Mouse (Mus musculus): ENCODE data around the gene Ezh2. TPM values are rescaled to one million over a fixed set of nuclear protein-coding genes. Genes with fewer than 3 reads are reported as not detected.

Gene Ezh2
- polyA plus RNA-seq, 1 experiment from 2014 or later: 37.2 TPM

- H3K4me3 ChIP-seq (ENCODE audit: low read depth, low read length): no peak overlapping the region
- TF ChIP-seq CTCF (IDR thresholded peaks at IDR 0.05; ENCODE audit: low read depth): no peak
- no peak for TF ChIP-seq EP300 (IDR thresholded peaks at IDR 0.05; ENCODE audit: low read depth)
- no peak overlapping the region for H3K27ac ChIP-seq (ENCODE audit: low read depth)
- H3K36me3 ChIP-seq (replicated peaks; ENCODE audit: insufficient read depth, low read length): peaks cover 52% of the 10 kb centered on the region
- no peak for DNase-seq
- no peaks in the 10 kb centered on the region for H3K27me3 ChIP-seq (ENCODE audit: insufficient read depth, low read length)
- H3K4me2 ChIP-seq (ENCODE audit: low read depth, low read length): no peak overlapping the region
- H3K4me1 ChIP-seq (ENCODE audit: insufficient read depth): peaks cover 6% of the 10 kb centered on the region; the same call in 1 of the 2 replicates
- H3K9ac ChIP-seq (replicated peaks): no peak overlapping the region
- no peaks in the 10 kb centered on the region for H3K9me3 ChIP-seq (ENCODE audit: low read length)
- no peak for ATAC-seq
Observed at GRCm38 (mm10) chr6:47560407-47560806, 34.7 kb downstream of the Ezh2 start.

- H3K27ac ChIP-seq (ENCODE audit: low read depth): no peak overlapping the region
- peaks cover 59% of the 10 kb centered on the region for H3K36me3 ChIP-seq (replicated peaks; ENCODE audit: insufficient read depth, low read length)
- H3K9ac ChIP-seq (replicated peaks): no peak overlapping the region
- H3K4me2 ChIP-seq (ENCODE audit: low read depth, low read length): no peak overlapping the region
- DNase-seq (no peak), ATAC-seq (no peak)
- no peaks in the 10 kb centered on the region for H3K9me3 ChIP-seq (ENCODE audit: low read length)
- 82% methylated on average over 2 of the region's 2 CpGs for WGBS (ENCODE audit: insufficient replicate concordance)
- no peaks in the 10 kb centered on the region for H3K27me3 ChIP-seq (ENCODE audit: insufficient read depth, low read length)
- peaks cover 3% of the 10 kb centered on the region; the same call in 1 of the 2 replicates for H3K4me1 ChIP-seq (ENCODE audit: insufficient read depth)
- H3K4me3 ChIP-seq (ENCODE audit: low read depth, low read length): no peak overlapping the region
- TF ChIP-seq CTCF (IDR thresholded peaks at IDR 0.05; ENCODE audit: low read depth) (no peak), EP300 (IDR thresholded peaks at IDR 0.05; ENCODE audit: low read depth) (no peak)
Observed at GRCm38 (mm10) chr6:47559287-47559686, 35.9 kb downstream of the Ezh2 start.

GRCm38 (mm10) chr6:47552280-47552679 is 42.9 kb downstream of the Ezh2 start:
- no peak overlapping the region for H3K27ac ChIP-seq (ENCODE audit: low read depth)
- H3K4me3 ChIP-seq (ENCODE audit: low read depth, low read length): no peak overlapping the region
- ATAC-seq (no peak), DNase-seq (no peak)
- H3K27me3 ChIP-seq (ENCODE audit: insufficient read depth, low read length): no peaks in the 10 kb centered on the region
- no peak overlapping the region for H3K4me2 ChIP-seq (ENCODE audit: low read depth, low read length)
- H3K9ac ChIP-seq (replicated peaks): no peak overlapping the region
- 57% methylated on average over 4 of the region's 4 CpGs for WGBS (ENCODE audit: insufficient replicate concordance)
- TF ChIP-seq EP300 (IDR thresholded peaks at IDR 0.05; ENCODE audit: low read depth) (no peak), CTCF (IDR thresholded peaks at IDR 0.05; ENCODE audit: low read depth) (no peak)
- H3K4me1 ChIP-seq (ENCODE audit: insufficient read depth): no peaks in the 10 kb centered on the region
- H3K36me3 ChIP-seq (replicated peaks; ENCODE audit: insufficient read depth, low read length): peaks cover 67% of the 10 kb centered on the region
- no peaks in the 10 kb centered on the region for H3K9me3 ChIP-seq (ENCODE audit: low read length)

- ATAC-seq: no peak
Observed at GRCm38 (mm10) chr6:47535333-47535732, 59.8 kb downstream of the Ezh2 start.

GRCm38 (mm10) chr6:47532547-47532946 is 62.6 kb downstream of the Ezh2 start:
- no peaks in the 10 kb centered on the region for H3K27me3 ChIP-seq (ENCODE audit: insufficient read depth, low read length)
- H3K4me1 ChIP-seq (ENCODE audit: insufficient read depth): no peaks in the 10 kb centered on the region
- no peak overlapping the region for H3K4me2 ChIP-seq (ENCODE audit: low read depth, low read length)
- H3K9me3 ChIP-seq (ENCODE audit: low read length): no peaks in the 10 kb centered on the region
- TF ChIP-seq CTCF (IDR thresholded peaks at IDR 0.05; ENCODE audit: low read depth) (no peak), EP300 (IDR thresholded peaks at IDR 0.05; ENCODE audit: low read depth) (no peak)
- no peak overlapping the region for H3K9ac ChIP-seq (replicated peaks)
- H3K36me3 ChIP-seq (replicated peaks; ENCODE audit: insufficient read depth, low read length): peaks cover 69% of the 10 kb centered on the region
- no peak overlapping the region for H3K27ac ChIP-seq (ENCODE audit: low read depth)
- 87% methylated on average over 1 of the region's 1 CpGs for WGBS (ENCODE audit: insufficient replicate concordance)
- ATAC-seq: no peak
- DNase-seq: no peak
- H3K4me3 ChIP-seq (ENCODE audit: low read depth, low read length): no peak overlapping the region

More at GRCm38 (mm10) chr6:47535333-47535732, 59.8 kb downstream of the Ezh2 start:
- Histone ChIP-seq H3K27me3 (ENCODE audit: insufficient read depth, low read length) (no peaks in the 10 kb centered on the region), H3K27ac (ENCODE audit: low read depth) (no peak overlapping the region), H3K36me3 (replicated peaks; ENCODE audit: insufficient read depth, low read length) (peaks cover 56% of the 10 kb centered on the region), H3K4me3 (ENCODE audit: low read depth, low read length) (no peak overlapping the region), H3K4me1 (ENCODE audit: insufficient read depth) (no peaks in the 10 kb centered on the region), H3K9ac (replicated peaks) (no peak overlapping the region), H3K9me3 (ENCODE audit: low read length) (no peaks in the 10 kb centered on the region), H3K4me2 (ENCODE audit: low read depth, low read length) (no peak overlapping the region)
- WGBS (ENCODE audit: insufficient replicate concordance): 88% methylated on average over 5 of the region's 5 CpGs
- no peak for DNase-seq
- no peak for TF ChIP-seq CTCF (IDR thresholded peaks at IDR 0.05; ENCODE audit: low read depth)
- TF ChIP-seq EP300 (IDR thresholded peaks at IDR 0.05; ENCODE audit: low read depth): no peak

GRCm38 (mm10) chr6:47527655-47528054 is 67.5 kb downstream of the Ezh2 start:
- peaks cover 83% of the 10 kb centered on the region for H3K36me3 ChIP-seq (replicated peaks; ENCODE audit: insufficient read depth, low read length)
- whole genome bisulfite sequencing (ENCODE audit: insufficient replicate concordance): 33% methylated on average over 1 of the region's 1 CpGs
- no peak overlapping the region for H3K4me2 ChIP-seq (ENCODE audit: low read depth, low read length)
- no peak overlapping the region for H3K4me3 ChIP-seq (ENCODE audit: low read depth, low read length)
- ATAC-seq: no peak
- no peak for DNase-seq
- no peaks in the 10 kb centered on the region for H3K9me3 ChIP-seq (ENCODE audit: low read length)
- TF ChIP-seq CTCF (IDR thresholded peaks at IDR 0.05; ENCODE audit: low read depth): no peak
- no peak for TF ChIP-seq EP300 (IDR thresholded peaks at IDR 0.05; ENCODE audit: low read depth)
- H3K27me3 ChIP-seq (ENCODE audit: insufficient read depth, low read length): no peaks in the 10 kb centered on the region
- H3K4me1 ChIP-seq (ENCODE audit: insufficient read depth): no peaks in the 10 kb centered on the region
- H3K9ac ChIP-seq (replicated peaks): no peak overlapping the region
- no peak overlapping the region for H3K27ac ChIP-seq (ENCODE audit: low read depth)

GRCm38 (mm10) chr6:47527129-47527528 is 68.0 kb downstream of the Ezh2 start:
- no peaks in the 10 kb centered on the region for H3K9me3 ChIP-seq (ENCODE audit: low read length)
- no peak overlapping the region for H3K4me2 ChIP-seq (ENCODE audit: low read depth, low read length)
- DNase-seq (no peak), ATAC-seq (no peak)
- no peak for TF ChIP-seq EP300 (IDR thresholded peaks at IDR 0.05; ENCODE audit: low read depth)
- TF ChIP-seq CTCF (IDR thresholded peaks at IDR 0.05; ENCODE audit: low read depth): no peak
- H3K36me3 ChIP-seq (replicated peaks; ENCODE audit: insufficient read depth, low read length): peaks cover 82% of the 10 kb centered on the region
- no peaks in the 10 kb centered on the region for H3K4me1 ChIP-seq (ENCODE audit: insufficient read depth)
- no peaks in the 10 kb centered on the region for H3K27me3 ChIP-seq (ENCODE audit: insufficient read depth, low read length)
- H3K4me3 ChIP-seq (ENCODE audit: low read depth, low read length): no peak overlapping the region
- WGBS (ENCODE audit: insufficient replicate concordance): 67% methylated on average over 2 of the region's 2 CpGs
- no peak overlapping the region for H3K9ac ChIP-seq (replicated peaks)
- no peak overlapping the region for H3K27ac ChIP-seq (ENCODE audit: low read depth)

Measured in liver, postnatal 0 days (tissue).